In genomic region chr17:56360451-56360850, GRCm38 (mm10) we compare ENCODE assay signal across 10 mouse cellular contexts. TPM values are rescaled to one million over a fixed set of nuclear protein-coding genes. Genes with fewer than 3 reads are reported as not detected.
DNase-seq lines count a peak whose midpoint lies in the region; ATAC-seq lines count a peak whose summit lies in the region.
"Had no signal": no experiment of that assay in that cellular context is flagged by ENCODE, and none has a peak within 500 bp of the region (broad histone marks: within the 10 kb centered on the region; RNA-seq: fewer than 3 reads in every experiment).

No protein-coding gene starts in this region.

- H3K9me3 ChIP-seq in embryonic facial prominence, embryonic 12.5 days = no peaks in the 10 kb centered on the region
- no peaks in the 10 kb centered on the region for H3K9me3 ChIP-seq in embryonic facial prominence, embryonic 10.5 days
- H3K9me3 ChIP-seq in limb, embryonic 13.5 days = no peaks in the 10 kb centered on the region

- H3K27ac ChIP-seq in embryonic facial prominence, embryonic 12.5 days = no peak overlapping the region
- H3K27ac ChIP-seq in embryonic facial prominence, embryonic 10.5 days (replicated peaks) = no peak overlapping the region
- no peak overlapping the region for H3K27ac ChIP-seq in limb, embryonic 13.5 days

- no peak overlapping the region for H3K9ac ChIP-seq in embryonic facial prominence, embryonic 12.5 days
- peak overlapping the region; percentile 4; the same call in 1 of the 2 replicates for H3K9ac ChIP-seq in limb, embryonic 13.5 days

- WGBS in embryonic facial prominence, embryonic 12.5 days = 71% methylated on average over 8 of the region's 8 CpGs
- WGBS in embryonic facial prominence, embryonic 10.5 days = 69% methylated on average over 8 of the region's 8 CpGs
- WGBS in limb, embryonic 13.5 days = 62% methylated on average over 8 of the region's 8 CpGs

- H3K4me3 ChIP-seq in embryonic facial prominence, embryonic 12.5 days = no peak overlapping the region
- no peak overlapping the region for H3K4me3 ChIP-seq in embryonic facial prominence, embryonic 10.5 days
- no peak overlapping the region for H3K4me3 ChIP-seq in limb, embryonic 13.5 days
- H3K4me3 ChIP-seq: erythroblast, embryonic 14.5 days had no signal

- H3K4me1 ChIP-seq in embryonic facial prominence, embryonic 12.5 days = no peaks in the 10 kb centered on the region
- H3K4me1 ChIP-seq in embryonic facial prominence, embryonic 10.5 days = peaks cover 3% of the 10 kb centered on the region; the same call in 1 of the 2 replicates
- H3K4me1 ChIP-seq in limb, embryonic 13.5 days = peaks cover 2% of the 10 kb centered on the region; the same call in 1 of the 2 replicates

- no peaks in the 10 kb centered on the region for H3K27me3 ChIP-seq in embryonic facial prominence, embryonic 12.5 days
- no peaks in the 10 kb centered on the region for H3K27me3 ChIP-seq in embryonic facial prominence, embryonic 10.5 days (replicated peaks; ENCODE audit: low read depth, poor library complexity, severe bottlenecking)
- no peaks in the 10 kb centered on the region for H3K27me3 ChIP-seq in limb, embryonic 13.5 days

- no peak for DNase-seq in embryonic facial prominence, embryonic 10.5 days (ENCODE audit: low spot score)
- peak; percentile 76 for DNase-seq in MN1 (ENCODE audit: low spot score)
- peak; percentile 74 to 83 for DNase-seq in cerebellum, postnatal 10 days
- no peak for DNase-seq in urinary bladder, postnatal 10 days (ENCODE audit: low spot score)
- no peak for DNase-seq in kidney, postnatal 10 days
- no peak for DNase-seq in kidney, adult 9 months
- DNase-seq: heart, postnatal 36 days had no signal

- H3K4me2 ChIP-seq in embryonic facial prominence, embryonic 12.5 days (replicated peaks) = no peak overlapping the region
- no peak overlapping the region for H3K4me2 ChIP-seq in limb, embryonic 13.5 days (replicated peaks)

- H3K36me3 ChIP-seq in embryonic facial prominence, embryonic 12.5 days = peaks cover 69% of the 10 kb centered on the region
- H3K36me3 ChIP-seq in embryonic facial prominence, embryonic 10.5 days (replicated peaks) = peaks cover 96% of the 10 kb centered on the region
- peaks cover 85% of the 10 kb centered on the region for H3K36me3 ChIP-seq in limb, embryonic 13.5 days

- 0 out of 2 replicates have a peak, but pooled peaks have one; percentile 17 for ATAC-seq in embryonic facial prominence, embryonic 12.5 days (ENCODE audit: insufficient number of reproducible peaks, insufficient read depth, low FRiP score, low TSS enrichment)
- no peak for ATAC-seq in limb, embryonic 13.5 days (ENCODE audit: low FRiP score, low read depth)

RNA-seq across cellular contexts. Expression of gene Kdm4b, which starts 34.6 kb away (rescaled TPM):
- polyA plus RNA-seq in embryonic facial prominence, embryonic 12.5 days (2016; fragmentation: Nextera tagmentation; extraction: Ambion mirVana) = 54.6 and 58.8 TPM in 2 replicates
- polyA plus RNA-seq in embryonic facial prominence, embryonic 10.5 days (2016; fragmentation: Nextera tagmentation; extraction: Ambion mirVana) = 46.2 and 46.8 TPM in 2 replicates
- 40.1 and 43.2 TPM in 2 replicates for polyA plus RNA-seq in limb, embryonic 13.5 days (2015; fragmentation: Nextera tagmentation; extraction: Ambion mirVana)

RNA-seq across cellular contexts. Expression of gene Uhrf1, which starts 57.3 kb away (rescaled TPM):
- polyA plus RNA-seq in embryonic facial prominence, embryonic 12.5 days (2016; fragmentation: Nextera tagmentation; extraction: Ambion mirVana) = 157 and 160 TPM in 2 replicates
- polyA plus RNA-seq in embryonic facial prominence, embryonic 10.5 days (2016; fragmentation: Nextera tagmentation; extraction: Ambion mirVana) = 279 and 301 TPM in 2 replicates
- 136 and 146 TPM in 2 replicates for polyA plus RNA-seq in limb, embryonic 13.5 days (2015; fragmentation: Nextera tagmentation; extraction: Ambion mirVana)

Comparison
In these comparisons a context has a peak if more than half of its experiments do, and no peak if none do; other contexts are left out.
1. DNase-seq: peak in MN1 (single experiment) and cerebellum, postnatal 10 days (2 of 2); none in embryonic facial prominence, embryonic 10.5 days (single experiment), urinary bladder, postnatal 10 days (single experiment), kidney, postnatal 10 days (single experiment) and kidney, adult 9 months (single experiment).